ENCODE assay signal across 7 mouse cellular contexts in the genomic region with DNA sequence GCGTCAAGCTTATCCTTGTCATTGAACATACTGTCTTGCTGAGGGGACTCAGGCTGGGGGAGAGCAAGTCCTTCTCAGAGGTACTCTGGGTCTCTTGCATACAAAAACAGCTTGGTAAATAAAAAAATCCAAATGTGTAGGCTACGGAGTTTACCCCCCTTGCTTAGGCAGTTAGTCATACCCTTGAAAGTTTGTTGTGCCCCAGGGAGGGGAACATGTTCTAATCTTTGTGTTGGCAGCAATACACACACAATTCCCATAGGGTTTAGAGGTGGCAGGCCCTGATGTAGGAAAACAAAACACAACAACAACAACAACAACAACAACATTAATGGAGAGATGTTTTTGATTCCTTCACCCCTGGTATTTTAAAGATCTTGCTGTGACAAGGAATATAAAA. TPM values are rescaled to one million over a fixed set of nuclear protein-coding genes. Genes with fewer than 3 reads are reported as not detected.
A peak's percentile ranks its signal among the peaks of the same experiment; 100 is the strongest.
DNase-seq lines count a peak whose midpoint lies in the region; ATAC-seq and TF ChIP-seq lines count a peak whose summit lies in the region.

No protein-coding gene starts in this region.

- no peak overlapping the region for H3K27ac ChIP-seq in lung, postnatal 0 days (ENCODE audit: low read length)
- peak overlapping the region; percentile 99 for H3K27ac ChIP-seq in embryonic facial prominence, embryonic 12.5 days
- H3K27ac ChIP-seq in neural tube, embryonic 15.5 days (replicated peaks), result peak overlapping the region; percentile 95; the same call in 1 of the 2 replicates

- WGBS in lung, postnatal 0 days, result 4% methylated on average over 1 of the region's 2 CpGs
- WGBS in embryonic facial prominence, embryonic 12.5 days, result 7% methylated on average over 1 of the region's 2 CpGs
- 0% methylated on average over 2 of the region's 2 CpGs for WGBS in neural tube, embryonic 15.5 days

- no peaks in the 10 kb centered on the region for H3K4me1 ChIP-seq in lung, postnatal 0 days (ENCODE audit: insufficient read depth, low read depth, low read length)
- peaks cover 18% of the 10 kb centered on the region for H3K4me1 ChIP-seq in embryonic facial prominence, embryonic 12.5 days
- H3K4me1 ChIP-seq in neural tube, embryonic 15.5 days, result peaks cover 24% of the 10 kb centered on the region

- H3K27me3 ChIP-seq in lung, postnatal 0 days (replicated peaks; ENCODE audit: insufficient read depth, low read length), result no peaks in the 10 kb centered on the region
- H3K27me3 ChIP-seq in embryonic facial prominence, embryonic 12.5 days, result no peaks in the 10 kb centered on the region
- H3K27me3 ChIP-seq in neural tube, embryonic 15.5 days (replicated peaks), result no peaks in the 10 kb centered on the region

- H3K9ac ChIP-seq in lung, postnatal 0 days (replicated peaks; ENCODE audit: low read depth), result peak overlapping the region; percentile 56; the same call in 1 of the 2 replicates
- peak overlapping the region; percentile 98 for H3K9ac ChIP-seq in embryonic facial prominence, embryonic 12.5 days
- H3K9ac ChIP-seq in neural tube, embryonic 15.5 days (replicated peaks), result peak overlapping the region; percentile 85

- no peaks in the 10 kb centered on the region for H3K9me3 ChIP-seq in lung, postnatal 0 days (ENCODE audit: low read length)
- H3K9me3 ChIP-seq in embryonic facial prominence, embryonic 12.5 days, result no peaks in the 10 kb centered on the region
- H3K9me3 ChIP-seq in neural tube, embryonic 15.5 days (replicated peaks), result no peaks in the 10 kb centered on the region

- no peaks in the 10 kb centered on the region for H3K36me3 ChIP-seq in lung, postnatal 0 days (ENCODE audit: insufficient read depth, low read length)
- no peaks in the 10 kb centered on the region for H3K36me3 ChIP-seq in embryonic facial prominence, embryonic 12.5 days
- H3K36me3 ChIP-seq in neural tube, embryonic 15.5 days, result no peaks in the 10 kb centered on the region

- H3K4me3 ChIP-seq in lung, postnatal 0 days (ENCODE audit: low read depth, low read length), result peak overlapping the region; percentile 95
- H3K4me3 ChIP-seq in embryonic facial prominence, embryonic 12.5 days, result peak overlapping the region; percentile 95
- peak overlapping the region; percentile 90 for H3K4me3 ChIP-seq in neural tube, embryonic 15.5 days (replicated peaks)

- TF ChIP-seq CTCF in lung, postnatal 0 days (IDR thresholded peaks at IDR 0.05), result no peak

- DNase-seq in lung, postnatal 0 days (ENCODE audit: low spot score), result peak; percentile 33
- no peak for DNase-seq in lung, adult 18-20 months
- DNase-seq in induced T-regulatory cell, adult 2 months (ENCODE audit: low read depth), result peak; percentile 50
- no peak for DNase-seq in cerebellum, postnatal 4 days (ENCODE audit: low spot score in 2 of 2)
- DNase-seq in layer of hippocampus, adult 11-12 months (ENCODE audit: low spot score), result no peak

- no peak for ATAC-seq in lung, postnatal 0 days
- no peak for ATAC-seq in embryonic facial prominence, embryonic 12.5 days (ENCODE audit: insufficient number of reproducible peaks, insufficient read depth, low FRiP score, low TSS enrichment)
- ATAC-seq in neural tube, embryonic 15.5 days (ENCODE audit: low FRiP score), result no peak

- no peak for TF ChIP-seq EP300 in lung, postnatal 0 days (IDR thresholded peaks at IDR 0.05)

- H3K4me2 ChIP-seq in lung, postnatal 0 days (replicated peaks; ENCODE audit: low read depth, low read length), result peak overlapping the region; percentile 100
- H3K4me2 ChIP-seq in embryonic facial prominence, embryonic 12.5 days (replicated peaks), result peak overlapping the region; percentile 73
- peak overlapping the region; percentile 85 for H3K4me2 ChIP-seq in neural tube, embryonic 15.5 days

RNA-seq across cellular contexts. Expression of gene Ssbp2, which starts 2.3 kb away (rescaled TPM):
- polyA plus RNA-seq in lung, postnatal 0 days (2015; fragmentation: Nextera tagmentation; extraction: Ambion mirVana), result 63.1 and 67.6 TPM in 2 replicates
- polyA plus RNA-seq in embryonic facial prominence, embryonic 12.5 days (2016; fragmentation: Nextera tagmentation; extraction: Ambion mirVana), result 210 and 214 TPM in 2 replicates
- polyA plus RNA-seq in neural tube, embryonic 15.5 days (2015; fragmentation: Nextera tagmentation; extraction: Ambion mirVana), result 192 and 214 TPM in 2 replicates

Comparison
In these comparisons a context has a peak if more than half of its experiments do, and no peak if none do; other contexts are left out.
1. DNase-seq: peak in lung, postnatal 0 days (single experiment) and induced T-regulatory cell, adult 2 months (single experiment); none in lung, adult 18-20 months (0 of 2), cerebellum, postnatal 4 days (0 of 2) and layer of hippocampus, adult 11-12 months (single experiment).
2. Peak in every context shown above with its lines, with median percentiles within 50 percentile points of each other: H3K4me2 ChIP-seq, H3K4me3 ChIP-seq and H3K9ac ChIP-seq.